Comparison of ENCODE assay signal across 22 mouse cellular contexts in the genomic region with DNA sequence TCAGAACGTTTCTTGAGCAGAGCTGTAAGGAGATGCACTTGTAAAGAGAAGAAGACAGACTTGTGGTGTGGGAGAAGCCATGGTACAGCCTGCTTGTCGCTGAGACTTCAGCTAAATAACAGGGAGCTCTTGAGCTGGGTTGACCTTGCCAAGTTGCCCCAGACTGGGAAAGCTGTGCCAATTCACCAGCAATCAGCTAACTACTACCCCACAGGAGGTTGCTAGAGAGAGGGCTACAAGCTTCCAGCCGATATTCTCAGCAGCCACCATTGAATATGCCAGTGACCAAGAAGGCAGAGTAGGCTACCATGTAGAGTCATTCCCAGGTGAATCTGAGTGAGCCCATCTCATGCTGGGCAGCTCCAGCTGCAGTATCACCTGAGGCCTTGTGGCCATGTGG. TPM values are rescaled to one million over a fixed set of nuclear protein-coding genes. Genes with fewer than 3 reads are reported as not detected.
DNase-seq lines count a peak whose midpoint lies in the region; ATAC-seq lines count a peak whose summit lies in the region.
"Had no signal": no experiment of that assay in that cellular context is flagged by ENCODE, and none has a peak within 500 bp of the region (broad histone marks: within the 10 kb centered on the region; RNA-seq: fewer than 3 reads in every experiment).

No protein-coding gene starts in this region.

- ATAC-seq in inflammation-experienced regulatory T-cells, adult 6 months, result no peak
- ATAC-seq: forebrain, embryonic 14.5 days; hindbrain, postnatal 0 days; intestine, embryonic 16.5 days; midbrain, embryonic 15.5 days had no signal

- DNase-seq in cerebellum, adult 18-20 months, result peak; percentile 44 to 52
- DNase-seq in cerebellum, postnatal 36 days, result no peak
- DNase-seq in heart, postnatal 10 days, result peak; percentile 28 to 32
- no peak for DNase-seq in heart, postnatal 25 days (ENCODE audit: low spot score)
- DNase-seq in cerebellum, postnatal 10 days, result peak; percentile 57 to 73
- DNase-seq: gastrocnemius, postnatal 14 days; kidney, postnatal 14 days; layer of hippocampus, adult 9-11 months; lung, embryonic 14.5 days; lung, postnatal 14 days; retina, postnatal 1 day; right cerebral cortex, postnatal 14 days; thymus, postnatal 4 days had no signal

- intact Hi-C loops in heart, postnatal 10 days (cut with DNase I), result no loop called here
- intact Hi-C loops in heart, postnatal 25 days (cut with DNase I), result no loop called here

RNA-seq across cellular contexts. Expression of a gene that starts 11.1 kb away (rescaled TPM):
- total RNA-seq in heart, postnatal 10 days (2021), result 100 to 1,000 TPM in 1 of 2 experiments, 10 to 100 TPM in 1; 95.2 to 111 TPM
- total RNA-seq in heart, postnatal 25 days (2021), result 10 to 100 TPM; 49.5 to 56.0 TPM
- polyA plus RNA-seq in inflammation-experienced regulatory T-cells, adult 6 months (2017; shearing (Covaris generic)), result 10 to 100 TPM; 76.4 to 90.9 (median 87.6) TPM

RNA-seq across cellular contexts. Expression of a gene that starts 47.4 kb away (rescaled TPM):
- 1 to 10 TPM; 5.6 to 8.4 TPM for total RNA-seq in heart, postnatal 10 days (2021)
- total RNA-seq in heart, postnatal 25 days (2021), result 1 to 10 TPM; 6.7 to 7.2 TPM
- 10 to 100 TPM; 12.6 to 21.2 (median 13.8) TPM for polyA plus RNA-seq in inflammation-experienced regulatory T-cells, adult 6 months (2017; shearing (Covaris generic))
- total RNA-seq: granulocyte monocyte progenitor cell, adult 5-6 weeks; hindbrain, postnatal 0 days; liver, adult 2 months had no signal
- polyA plus RNA-seq: liver, adult 2 months; small intestine, adult 2 months; testis, adult 2 months had no signal

Comparison
In these comparisons a context has a peak if more than half of its experiments do, and no peak if none do; other contexts are left out.
1. DNase-seq: peak in cerebellum, adult 18-20 months (2 of 2), heart, postnatal 10 days (2 of 2) and cerebellum, postnatal 10 days (2 of 2); none in cerebellum, postnatal 36 days (0 of 2) and heart, postnatal 25 days (single experiment).